Mouse (Mus musculus) kidney, embryonic 16.5 days (tissue): Measurements from ENCODE around the gene Slc22a2. TPM values are rescaled to one million over a fixed set of nuclear protein-coding genes. Genes with fewer than 3 reads are reported as not detected.
A peak's percentile ranks its signal among the peaks of the same experiment; 100 is the strongest.

Experiments
- ATAC-seq: fragments of 200-750 bp; cut with Nextera tagmentation; 2 replicates; pipeline ENCODE4 v1.8.0; 2017; ENCODE audit warnings: moderate TSS enrichment; ENCODE audit not compliant: low FRiP score, low TSS enrichment
- H3K27ac ChIP-seq: fragments of 300-500 bp; sonication (generic); 2 replicates; pipeline ENCODE4 v1.5.1; 2014; ENCODE audit warnings: low read length
- H3K27me3 ChIP-seq: fragments of 300-500 bp; sonication (generic); 2 replicates; pipeline ENCODE4 v1.6.1; 2014; ENCODE audit warnings: low read length, control low read depth, mixed read lengths; ENCODE audit not compliant: insufficient read depth
- H3K36me3 ChIP-seq: fragments of 300-500 bp; sonication (generic); 2 replicates; pipeline ENCODE4 v1.6.1; 2014; ENCODE audit warnings: low read length, control low read depth, mixed read lengths; ENCODE audit not compliant: insufficient read depth
- H3K4me1 ChIP-seq: fragments of 300-500 bp; sonication (generic); 2 replicates; pipeline ENCODE4 v1.6.1; 2014; ENCODE audit warnings: low read length, control low read depth, mixed read lengths; ENCODE audit not compliant: insufficient read depth
- H3K4me2 ChIP-seq: fragments of 300-500 bp; sonication (generic); replicated peaks from 2 replicates; pipeline ENCODE4 v1.6.1; 2014; ENCODE audit warnings: low read depth, low read length
- H3K4me3 ChIP-seq: fragments of 300-500 bp; sonication (generic); 2 replicates; pipeline ENCODE4 v1.5.1; 2014; ENCODE audit warnings: mild to moderate bottlenecking, low read length
- H3K9ac ChIP-seq: fragments of 300-500 bp; sonication (generic); replicated peaks from 2 replicates; pipeline ENCODE4 v1.6.1; 2014; ENCODE audit warnings: low read length
- H3K9me3 ChIP-seq: fragments of 300-500 bp; sonication (generic); 2 replicates; pipeline ENCODE4 v1.6.1; 2016; ENCODE audit warnings: low read length, control low read depth
- WGBS: fragments of 180-500 bp; shearing (Covaris S2); extraction: QIAGEN DNeasy Blood & Tissue Kit; methylation state at CpG from one replicate; pipeline ENCODE4 v1.1.7; 2014; 5-methylcytosine and 5-hydroxymethylcytosine counted together
- polyA plus RNA-seq: library from polyadenylated mRNA; unstranded; fragments of >200 nt; fragmentation: Nextera tagmentation; extraction: Ambion mirVana; gene quantifications from 2 replicates; pipeline ENCODE4 v1.2.1, GENCODE M21; 2015

The Slc22a2 gene
- polyA plus RNA-seq, 1 experiment from 2014 or later = 25.4 TPM

DNA sequence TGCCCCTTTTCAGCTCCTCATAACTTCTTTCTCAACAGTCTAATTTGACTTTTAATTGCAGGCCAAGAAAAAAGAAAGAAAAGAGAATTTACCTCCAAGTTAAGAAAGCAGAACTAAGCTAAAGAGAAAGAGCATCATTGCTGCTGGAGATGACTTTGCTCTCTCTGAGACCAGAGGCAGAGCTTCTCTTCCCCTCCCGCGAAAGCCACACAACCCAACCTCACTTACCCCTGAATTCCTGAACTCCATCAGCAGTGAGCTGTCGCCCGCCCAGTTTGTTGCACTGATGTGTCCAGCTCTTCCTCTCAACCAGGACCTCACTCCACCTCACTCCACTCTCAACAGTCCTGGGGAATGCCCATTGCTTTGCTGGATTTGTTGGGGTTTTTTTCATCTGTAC lies 44.1 kb downstream of the Slc22a2 start:
- H3K4me1 ChIP-seq = peaks cover 8% of the 10 kb centered on the region; the same call in 1 of the 2 replicates
- 86% methylated on average over 4 of the region's 4 CpGs for WGBS
- no peak overlapping the region for H3K4me2 ChIP-seq
- no peak overlapping the region for H3K27ac ChIP-seq
- no peaks in the 10 kb centered on the region for H3K36me3 ChIP-seq
- no peak overlapping the region for H3K9ac ChIP-seq
- ATAC-seq = no peak
- no peak overlapping the region for H3K4me3 ChIP-seq
- H3K9me3 ChIP-seq = peaks cover 13% of the 10 kb centered on the region
- no peaks in the 10 kb centered on the region for H3K27me3 ChIP-seq

DNA sequence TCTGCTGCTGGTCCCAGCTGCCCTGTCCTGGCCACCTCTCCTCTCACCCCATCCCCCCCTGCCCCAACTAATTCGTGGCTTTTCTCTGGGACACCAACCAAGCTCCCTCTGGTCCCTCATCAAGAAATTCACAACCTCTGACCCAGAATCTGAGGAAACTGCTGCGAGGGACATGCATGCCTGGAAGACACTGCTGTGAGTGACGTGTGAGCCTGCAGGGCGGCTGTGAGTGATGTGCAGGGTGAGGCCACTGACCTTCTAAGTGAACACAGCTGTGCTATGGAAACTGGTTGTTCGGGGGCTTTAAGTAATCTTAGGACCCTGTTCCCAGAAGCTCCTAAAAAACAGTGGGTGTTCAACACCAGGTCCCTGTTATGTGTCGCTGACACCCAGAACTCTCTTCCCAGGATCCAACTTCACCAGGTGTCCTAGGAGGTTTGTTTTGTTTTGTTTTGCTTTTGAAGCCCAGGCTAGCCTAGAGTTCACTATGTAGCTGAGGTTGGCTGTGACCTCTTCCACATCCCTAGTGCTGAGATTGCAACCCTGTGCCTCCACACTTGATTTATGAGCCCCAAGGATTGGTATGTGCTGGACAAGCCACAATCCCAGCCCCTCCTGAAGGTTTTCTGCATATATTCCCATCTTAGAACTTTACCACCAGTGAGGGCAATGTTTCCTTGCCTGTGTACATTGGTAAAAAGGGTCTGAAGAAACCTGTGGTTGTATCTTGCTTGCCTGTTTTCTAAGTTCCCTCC lies 47.2 kb downstream of the Slc22a2 start:
- Histone ChIP-seq H3K9me3 (peaks cover under 1% of the 10 kb centered on the region; the same call in 1 of the 2 replicates), H3K27me3 (no peaks in the 10 kb centered on the region), H3K9ac (no peak overlapping the region), H3K36me3 (no peaks in the 10 kb centered on the region), H3K4me3 (no peak overlapping the region), H3K4me1 (peaks cover 13% of the 10 kb centered on the region), H3K4me2 (no peak overlapping the region), H3K27ac (peak overlapping the region; percentile 57)
- peak; percentile 50; the same call in 1 of the 2 replicates for ATAC-seq
- 32% methylated on average over 6 of the region's 6 CpGs for WGBS

DNA sequence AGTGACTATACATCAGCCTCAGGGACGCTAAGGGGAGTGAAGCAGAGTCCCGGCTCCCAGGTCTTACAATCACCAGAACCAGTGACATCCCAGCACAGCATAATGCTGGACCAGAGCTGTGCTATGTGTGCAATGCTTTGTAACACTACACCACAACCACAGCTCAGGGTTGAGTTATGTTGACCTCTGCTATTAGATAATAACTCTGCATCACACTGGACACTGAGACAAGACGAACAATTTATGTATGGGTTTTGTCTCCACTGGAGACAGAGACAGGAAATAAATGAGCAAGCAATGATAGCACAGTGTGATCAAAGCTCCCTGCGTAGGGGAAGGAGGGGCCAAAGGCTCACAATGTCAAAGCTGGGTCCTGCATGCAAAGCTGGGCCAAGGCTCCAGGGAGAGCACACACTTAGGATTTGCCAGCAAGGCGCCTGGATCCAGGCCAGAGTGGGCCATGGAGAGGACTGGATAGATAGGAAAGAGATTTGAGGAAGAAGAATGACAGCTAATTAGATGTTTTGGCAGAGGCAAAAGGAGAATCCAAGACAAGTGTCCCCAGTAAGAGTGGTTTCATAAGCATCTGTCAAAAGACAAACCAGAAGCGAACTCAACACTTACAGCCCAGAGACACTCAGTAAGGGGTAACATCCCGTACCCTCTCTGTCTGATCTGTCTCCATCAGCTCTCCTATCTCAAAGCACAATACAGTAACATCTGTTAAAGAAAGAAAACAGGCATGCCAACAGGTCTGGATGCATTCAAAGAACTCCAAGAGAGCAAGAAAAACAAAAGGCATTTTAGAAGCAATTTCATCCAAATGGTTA lies 48.1 kb downstream of the Slc22a2 start:
- Histone ChIP-seq H3K4me1 (peaks cover 13% of the 10 kb centered on the region), H3K9ac (no peak overlapping the region), H3K4me3 (no peak overlapping the region), H3K9me3 (no peaks in the 10 kb centered on the region), H3K27ac (peak overlapping the region; percentile 57), H3K4me2 (no peak overlapping the region), H3K27me3 (no peaks in the 10 kb centered on the region), H3K36me3 (no peaks in the 10 kb centered on the region)
- peak; percentile 93 for ATAC-seq
- 31% methylated on average over 7 of the region's 7 CpGs for WGBS

DNA sequence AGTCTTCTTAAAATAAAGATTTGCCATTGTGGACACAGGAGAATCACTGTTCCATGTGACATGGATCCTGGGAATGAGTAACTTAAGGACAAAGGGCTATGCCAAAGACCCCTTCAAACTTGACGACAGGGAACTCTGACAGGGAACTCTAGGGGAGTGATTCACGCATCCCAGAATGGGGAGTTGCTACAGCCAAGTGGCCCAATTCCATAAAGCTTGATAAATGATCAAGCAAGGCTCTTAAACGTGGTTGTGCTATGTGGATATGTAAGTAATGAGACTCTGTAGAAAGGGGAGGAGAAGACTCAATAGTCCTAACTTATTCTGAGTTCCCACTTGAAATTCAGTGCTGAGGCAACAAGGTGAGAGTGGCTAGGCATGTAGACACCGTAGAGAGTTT lies 50.9 kb downstream of the Slc22a2 start:
- 29% methylated on average over 4 of the region's 4 CpGs for whole genome bisulfite sequencing
- Histone ChIP-seq H3K9ac (no peak overlapping the region), H3K9me3 (0 out of 2 replicates have a peak, but pooled peaks cover 3% of the 10 kb centered on the region), H3K27me3 (no peaks in the 10 kb centered on the region), H3K4me2 (no peak overlapping the region), H3K4me3 (no peak overlapping the region), H3K27ac (no peak overlapping the region), H3K36me3 (no peaks in the 10 kb centered on the region), H3K4me1 (peaks cover 13% of the 10 kb centered on the region)
- no peak for ATAC-seq

DNA sequence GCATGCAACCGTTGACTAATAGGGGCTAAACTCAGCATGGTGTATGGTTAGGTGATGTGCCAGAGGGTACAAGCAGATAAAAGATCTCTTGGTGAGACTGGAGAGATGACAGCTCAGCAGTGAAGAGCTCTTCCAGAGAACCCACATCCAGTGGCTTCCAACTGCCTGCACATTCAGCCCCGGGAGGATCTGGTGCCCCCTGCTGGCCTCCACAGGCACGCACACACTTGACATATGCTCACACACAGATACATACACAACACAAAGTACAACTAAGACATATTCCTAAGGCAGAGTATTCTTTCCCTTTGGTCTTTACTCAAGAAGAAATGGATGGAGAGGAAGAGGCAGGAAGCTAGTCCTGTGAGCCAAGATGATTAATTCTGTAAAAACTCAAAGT lies 55.7 kb downstream of the Slc22a2 start:
- Histone ChIP-seq H3K4me1 (peaks cover 5% of the 10 kb centered on the region), H3K4me2 (no peak overlapping the region), H3K27ac (no peak overlapping the region), H3K27me3 (no peaks in the 10 kb centered on the region), H3K36me3 (no peaks in the 10 kb centered on the region), H3K4me3 (no peak overlapping the region), H3K9ac (no peak overlapping the region), H3K9me3 (0 out of 2 replicates have a peak, but pooled peaks cover 3% of the 10 kb centered on the region)
- 92% methylated on average over 3 of the region's 3 CpGs for WGBS
- no peak for ATAC-seq

DNA sequence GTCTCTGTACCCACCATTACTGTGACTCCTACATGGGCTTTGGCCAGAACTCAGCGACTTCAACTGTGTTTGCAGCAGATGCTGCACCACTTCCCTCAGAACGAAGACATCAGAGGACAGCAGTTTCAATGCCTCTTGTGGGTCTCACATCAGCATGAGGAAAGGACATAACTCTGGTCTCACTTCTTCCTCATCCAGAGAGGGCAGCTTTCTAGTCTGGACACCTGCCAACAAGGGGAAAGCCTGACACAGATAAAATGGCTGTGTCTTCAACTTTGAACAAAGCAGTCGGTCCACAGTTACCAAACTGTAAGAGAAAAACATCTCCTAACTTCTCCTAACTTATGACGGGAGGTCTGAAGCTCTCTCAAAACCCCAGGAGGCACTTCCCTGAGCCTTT lies 57.2 kb downstream of the Slc22a2 start:
- H3K36me3 ChIP-seq = no peaks in the 10 kb centered on the region
- 70% methylated on average over 4 of the region's 4 CpGs for WGBS
- no peak for ATAC-seq
- no peak overlapping the region for H3K4me2 ChIP-seq
- no peak overlapping the region for H3K27ac ChIP-seq
- H3K9me3 ChIP-seq = 0 out of 2 replicates have a peak, but pooled peaks cover 3% of the 10 kb centered on the region
- H3K27me3 ChIP-seq = no peaks in the 10 kb centered on the region
- no peak overlapping the region for H3K9ac ChIP-seq
- H3K4me1 ChIP-seq = no peaks in the 10 kb centered on the region
- H3K4me3 ChIP-seq = no peak overlapping the region

DNA sequence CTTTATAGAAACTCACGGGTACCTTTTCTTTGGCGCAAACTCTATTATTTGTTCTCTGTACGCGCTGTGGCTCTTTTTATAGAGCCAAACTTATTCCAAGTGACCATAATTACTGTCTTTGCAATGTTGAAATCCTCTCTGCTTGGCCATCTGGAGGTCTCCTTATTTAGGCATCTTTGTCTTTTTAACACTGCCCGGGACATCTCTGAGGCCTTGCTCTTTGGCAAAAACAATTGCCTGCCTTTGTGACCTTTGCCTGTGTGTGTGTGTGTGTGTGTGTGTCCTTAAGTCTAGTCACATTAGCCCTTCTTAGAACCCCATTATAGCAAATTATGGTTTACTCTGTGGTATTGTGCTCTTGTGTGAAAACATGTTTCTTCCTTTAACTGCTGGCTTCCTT lies 61.5 kb downstream of the Slc22a2 start:
- Histone ChIP-seq H3K9me3 (no peaks in the 10 kb centered on the region), H3K4me3 (no peak overlapping the region), H3K4me1 (no peaks in the 10 kb centered on the region), H3K4me2 (no peak overlapping the region), H3K36me3 (no peaks in the 10 kb centered on the region), H3K27me3 (no peaks in the 10 kb centered on the region), H3K9ac (no peak overlapping the region), H3K27ac (no peak overlapping the region)
- 88% methylated on average over 5 of the region's 5 CpGs for WGBS
- no peak for ATAC-seq

DNA sequence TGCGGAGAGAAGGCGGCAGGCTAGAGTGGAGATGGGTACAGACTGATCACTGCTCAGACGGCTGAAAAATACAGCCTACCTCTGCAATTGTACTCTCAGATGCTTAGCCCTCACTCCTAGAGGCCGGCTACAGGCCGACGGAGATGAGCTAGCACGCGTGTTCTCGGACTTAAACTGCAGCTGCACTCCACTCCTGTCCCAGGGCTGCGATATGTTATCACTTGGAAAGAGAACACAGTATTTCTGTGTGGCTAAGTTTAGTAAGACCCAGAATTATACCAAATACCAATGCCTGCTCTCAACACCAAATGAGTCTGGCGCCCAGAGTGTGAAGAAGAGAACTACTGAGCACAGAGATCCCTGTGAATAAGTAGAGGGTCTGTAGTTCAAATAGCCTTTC lies 68.7 kb downstream of the Slc22a2 start:
- Histone ChIP-seq H3K4me1 (no peaks in the 10 kb centered on the region), H3K4me2 (no peak overlapping the region), H3K9ac (no peak overlapping the region), H3K27ac (no peak overlapping the region), H3K4me3 (no peak overlapping the region), H3K36me3 (no peaks in the 10 kb centered on the region), H3K9me3 (no peaks in the 10 kb centered on the region), H3K27me3 (no peaks in the 10 kb centered on the region)
- 90% methylated on average over 11 of the region's 11 CpGs for WGBS
- no peak for ATAC-seq

DNA sequence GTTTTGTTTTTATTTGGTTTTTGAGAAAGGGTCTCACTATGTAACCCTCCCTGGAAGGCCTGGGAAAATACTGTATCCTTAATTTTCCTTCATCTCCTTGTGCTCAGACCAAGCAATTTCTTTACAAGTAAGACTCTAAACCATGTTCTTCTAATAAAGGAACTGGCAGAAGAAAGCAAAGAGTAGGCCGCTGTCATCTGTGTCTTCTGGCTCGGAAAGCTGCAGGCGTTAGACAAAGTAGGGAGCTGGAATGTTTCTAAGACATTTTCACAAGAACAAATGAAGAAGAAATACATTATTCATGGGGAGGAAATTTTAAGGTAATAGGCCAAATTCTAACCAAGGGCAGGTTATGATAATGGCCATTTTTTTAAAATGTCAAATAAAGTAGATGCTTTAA lies 70.1 kb downstream of the Slc22a2 start:
- Histone ChIP-seq H3K9ac (no peak overlapping the region), H3K36me3 (no peaks in the 10 kb centered on the region), H3K4me1 (no peaks in the 10 kb centered on the region), H3K4me3 (no peak overlapping the region), H3K4me2 (no peak overlapping the region), H3K27ac (no peak overlapping the region), H3K9me3 (no peaks in the 10 kb centered on the region), H3K27me3 (no peaks in the 10 kb centered on the region)
- WGBS = 84% methylated on average over 3 of the region's 3 CpGs
- no peak for ATAC-seq

DNA sequence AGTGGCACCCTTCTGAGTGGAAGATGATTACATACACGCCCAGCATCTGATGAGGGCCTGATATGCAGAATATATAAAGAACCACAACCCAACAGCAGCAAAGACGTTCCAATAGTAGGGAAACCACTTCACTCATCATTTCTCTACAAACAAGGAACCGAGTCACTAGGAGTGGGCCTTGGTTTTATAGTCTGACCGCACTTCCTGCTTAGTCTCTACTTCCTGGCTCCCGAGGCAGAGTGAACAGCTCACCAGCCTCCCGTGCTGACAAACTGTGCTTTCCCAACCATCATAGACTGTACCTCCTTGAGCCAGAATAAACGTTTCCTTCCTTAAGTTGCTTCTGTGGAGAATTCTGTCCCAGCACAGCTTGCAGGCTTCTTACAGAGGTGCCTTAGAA lies 71.9 kb downstream of the Slc22a2 start:
- no peaks in the 10 kb centered on the region for H3K36me3 ChIP-seq
- no peak for ATAC-seq
- H3K9me3 ChIP-seq = no peaks in the 10 kb centered on the region
- no peaks in the 10 kb centered on the region for H3K4me1 ChIP-seq
- no peak overlapping the region for H3K9ac ChIP-seq
- H3K4me3 ChIP-seq = no peak overlapping the region
- no peak overlapping the region for H3K4me2 ChIP-seq
- WGBS = 62% methylated on average over 7 of the region's 7 CpGs
- no peak overlapping the region for H3K27ac ChIP-seq
- no peaks in the 10 kb centered on the region for H3K27me3 ChIP-seq
